Mouse (Mus musculus): ENCODE measurements at regions not wholly inside any gene's neighbourhood (a gene's known extent, or its start where the extent isn't known, plus 50 kb on each side); places are given as distances from the start of the nearest gene placed in this dataset.

GRCm38 (mm10) chr14:24822876-24823567 lies 336.1 kb downstream of the Rps24 start:
- Histone ChIP-seq H3K27me3 (ENCODE audit: control insufficient read depth, insufficient read depth, low read length) (no peaks in the 10 kb centered on the region), H3K4me3 (ENCODE audit: control insufficient read depth in 1 of 2, insufficient read depth in 1 of 2, low read depth in 1 of 2, low read length in 2 of 2) (no peak overlapping the region), H3K36me3 (ENCODE audit: control insufficient read depth, insufficient read depth, low read length) (no peaks in the 10 kb centered on the region), H3K4me1 (ENCODE audit: control insufficient read depth in 2 of 2, insufficient read depth in 2 of 2, low read length in 2 of 2) (peaks cover 11 to 19% of the 10 kb centered on the region in 2 experiments), H3K9me3 (ENCODE audit: control insufficient read depth, low read length) (no peaks in the 10 kb centered on the region), H3K27ac (replicated peaks in 1 of 2; ENCODE audit: control insufficient read depth in 1 of 2, insufficient read depth in 1 of 2, low read depth in 2 of 2, low read length in 2 of 2) (no peak overlapping the region), H3K9ac (ENCODE audit: low read length) (no peak overlapping the region), H3K4me2 (ENCODE audit: low read length) (no peak overlapping the region)
- 72% methylated on average over 13 of the region's 13 CpGs for whole genome bisulfite sequencing
- ATAC-seq (ENCODE audit: insufficient number of reproducible peaks, insufficient read depth, low FRiP score, low read depth), result no peak

DNA sequence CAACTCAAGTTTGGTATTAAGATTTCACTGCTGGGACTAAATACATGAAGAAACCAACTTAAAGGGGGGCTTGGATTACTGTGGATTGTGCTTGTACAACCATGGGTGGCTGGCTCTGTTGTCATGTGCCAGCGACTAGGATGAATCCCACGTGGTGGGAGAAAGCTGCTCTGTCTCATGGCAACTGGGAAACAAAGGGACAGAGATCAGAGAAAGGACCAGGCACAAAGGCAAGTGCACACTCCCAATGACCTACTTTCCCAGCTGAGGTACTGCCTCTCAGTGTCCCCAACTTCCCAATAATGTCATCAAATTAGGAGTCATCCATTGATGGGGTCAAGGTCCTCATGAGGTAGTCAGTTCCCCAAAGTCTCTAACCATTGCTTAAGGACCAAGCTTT lies 337.4 kb downstream of the Rps24 start:
- H3K9me3 ChIP-seq (ENCODE audit: control insufficient read depth, low read length), result no peaks in the 10 kb centered on the region
- no peaks in the 10 kb centered on the region for H3K27me3 ChIP-seq (ENCODE audit: control insufficient read depth, insufficient read depth, low read length)
- WGBS, result 69% methylated on average over 2 of the region's 2 CpGs
- no peak overlapping the region for H3K4me3 ChIP-seq (ENCODE audit: control insufficient read depth in 1 of 2, insufficient read depth in 1 of 2, low read depth in 1 of 2, low read length in 2 of 2)
- H3K4me2 ChIP-seq (ENCODE audit: low read length), result no peak overlapping the region
- H3K4me1 ChIP-seq (ENCODE audit: control insufficient read depth in 2 of 2, insufficient read depth in 2 of 2, low read length in 2 of 2), result peaks cover 17 to 31% of the 10 kb centered on the region in 2 experiments
- no peaks in the 10 kb centered on the region for H3K36me3 ChIP-seq (ENCODE audit: control insufficient read depth, insufficient read depth, low read length)
- H3K9ac ChIP-seq (ENCODE audit: low read length), result no peak overlapping the region
- H3K27ac ChIP-seq (replicated peaks in 1 of 2; ENCODE audit: control insufficient read depth in 1 of 2, insufficient read depth in 1 of 2, low read depth in 2 of 2, low read length in 2 of 2), result no peak overlapping the region
- ATAC-seq (ENCODE audit: insufficient number of reproducible peaks, insufficient read depth, low FRiP score, low read depth), result no peak

GRCm38 (mm10) chr14:24825722-24826386 lies 338.9 kb downstream of the Rps24 start:
- Histone ChIP-seq H3K9me3 (ENCODE audit: control insufficient read depth, low read length) (no peaks in the 10 kb centered on the region), H3K27ac (replicated peaks in 1 of 2; ENCODE audit: control insufficient read depth in 1 of 2, insufficient read depth in 1 of 2, low read depth in 2 of 2, low read length in 2 of 2) (no peak overlapping the region)
- WGBS, result 72% methylated on average over 11 of the region's 11 CpGs

DNA sequence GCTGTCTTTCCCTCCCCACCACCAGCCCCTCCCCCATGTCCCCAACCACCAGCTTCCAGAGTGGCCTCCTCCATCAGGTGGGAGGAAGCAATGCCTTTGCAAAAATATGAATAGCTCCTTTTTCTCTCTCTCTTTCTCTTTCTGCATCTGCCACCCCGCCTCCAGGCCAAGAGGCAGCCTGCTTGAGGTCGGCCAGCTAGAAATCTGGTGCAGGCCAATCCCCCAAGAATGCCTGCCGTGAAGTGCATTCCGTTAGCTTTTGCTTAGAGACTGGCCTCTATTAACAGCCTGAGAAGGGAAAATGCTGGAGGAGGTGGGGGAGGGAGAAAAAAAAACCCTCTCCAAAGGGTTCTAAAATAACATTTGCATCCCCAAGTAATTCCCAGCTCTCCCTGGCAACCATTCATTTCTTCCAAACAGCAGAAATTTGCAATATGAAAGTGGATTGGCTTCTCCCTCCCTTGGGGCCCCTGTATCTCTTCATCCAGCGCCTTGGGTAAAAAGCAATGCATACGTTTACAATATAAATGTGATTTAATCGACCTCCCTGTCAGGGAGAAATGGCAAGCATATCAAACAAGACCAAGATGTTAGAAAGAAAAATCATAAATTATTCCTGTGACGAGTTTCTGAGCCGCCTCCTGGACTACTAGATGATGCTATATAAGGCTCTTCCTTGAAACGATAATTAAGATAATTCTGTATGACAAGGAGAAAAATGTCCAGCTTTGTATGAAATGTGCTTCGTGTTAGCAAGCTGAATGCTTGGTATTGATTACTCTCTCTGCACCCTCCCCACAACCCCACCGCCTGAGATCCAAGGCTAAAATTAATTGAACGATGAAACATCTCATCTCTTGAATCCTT lies 339.8 kb downstream of the Rps24 start:
- 51% methylated on average over 13 of the region's 13 CpGs for WGBS
- Histone ChIP-seq H3K9ac (ENCODE audit: low read length) (no peak overlapping the region), H3K4me1 (ENCODE audit: control insufficient read depth in 2 of 2, insufficient read depth in 2 of 2, low read length in 2 of 2) (peaks cover 17 to 31% of the 10 kb centered on the region in 2 experiments), H3K9me3 (ENCODE audit: control insufficient read depth, low read length) (no peaks in the 10 kb centered on the region), H3K4me3 (ENCODE audit: control insufficient read depth in 1 of 2, insufficient read depth in 1 of 2, low read depth in 1 of 2, low read length in 2 of 2) (no peak overlapping the region), H3K27me3 (ENCODE audit: control insufficient read depth, insufficient read depth, low read length) (no peaks in the 10 kb centered on the region), H3K36me3 (ENCODE audit: control insufficient read depth, insufficient read depth, low read length) (no peaks in the 10 kb centered on the region), H3K4me2 (ENCODE audit: low read length) (no peak overlapping the region), H3K27ac (replicated peaks in 1 of 2; ENCODE audit: control insufficient read depth in 1 of 2, insufficient read depth in 1 of 2, low read depth in 2 of 2, low read length in 2 of 2) (no peak overlapping the region)
- no peak for ATAC-seq (ENCODE audit: insufficient number of reproducible peaks, insufficient read depth, low FRiP score, low read depth)

More at GRCm38 (mm10) chr14:24825722-24826386, 338.9 kb downstream of the Rps24 start:
- ATAC-seq (ENCODE audit: insufficient number of reproducible peaks, insufficient read depth, low FRiP score, low read depth), result no peak
- Histone ChIP-seq H3K4me1 (ENCODE audit: control insufficient read depth in 2 of 2, insufficient read depth in 2 of 2, low read length in 2 of 2) (peaks cover 17 to 31% of the 10 kb centered on the region in 2 experiments), H3K9ac (ENCODE audit: low read length) (no peak overlapping the region), H3K36me3 (ENCODE audit: control insufficient read depth, insufficient read depth, low read length) (no peaks in the 10 kb centered on the region), H3K4me3 (ENCODE audit: control insufficient read depth in 1 of 2, insufficient read depth in 1 of 2, low read depth in 1 of 2, low read length in 2 of 2) (no peak overlapping the region), H3K27me3 (ENCODE audit: control insufficient read depth, insufficient read depth, low read length) (no peaks in the 10 kb centered on the region), H3K4me2 (ENCODE audit: low read length) (no peak overlapping the region)

GRCm38 (mm10) chr14:24827381-24828031 lies 340.6 kb downstream of the Rps24 start:
- H3K36me3 ChIP-seq (ENCODE audit: control insufficient read depth, insufficient read depth, low read length), result no peaks in the 10 kb centered on the region
- H3K9me3 ChIP-seq (ENCODE audit: control insufficient read depth, low read length), result no peaks in the 10 kb centered on the region
- H3K4me1 ChIP-seq (ENCODE audit: control insufficient read depth in 2 of 2, insufficient read depth in 2 of 2, low read length in 2 of 2), result peaks cover 17 to 31% of the 10 kb centered on the region in 2 experiments
- WGBS, result 29% methylated on average over 8 of the region's 8 CpGs
- no peak for ATAC-seq (ENCODE audit: insufficient number of reproducible peaks, insufficient read depth, low FRiP score, low read depth)
- H3K27me3 ChIP-seq (ENCODE audit: control insufficient read depth, insufficient read depth, low read length), result no peaks in the 10 kb centered on the region
- H3K9ac ChIP-seq (ENCODE audit: low read length), result no peak overlapping the region
- H3K27ac ChIP-seq (replicated peaks in 1 of 2; ENCODE audit: control insufficient read depth in 1 of 2, insufficient read depth in 1 of 2, low read depth in 2 of 2, low read length in 2 of 2), result 0 out of 4 replicates have a peak overlapping the region, but pooled peaks have one; percentile 34 to 50
- no peak overlapping the region for H3K4me3 ChIP-seq (ENCODE audit: control insufficient read depth in 1 of 2, insufficient read depth in 1 of 2, low read depth in 1 of 2, low read length in 2 of 2)
- H3K4me2 ChIP-seq (ENCODE audit: low read length), result no peak overlapping the region

DNA sequence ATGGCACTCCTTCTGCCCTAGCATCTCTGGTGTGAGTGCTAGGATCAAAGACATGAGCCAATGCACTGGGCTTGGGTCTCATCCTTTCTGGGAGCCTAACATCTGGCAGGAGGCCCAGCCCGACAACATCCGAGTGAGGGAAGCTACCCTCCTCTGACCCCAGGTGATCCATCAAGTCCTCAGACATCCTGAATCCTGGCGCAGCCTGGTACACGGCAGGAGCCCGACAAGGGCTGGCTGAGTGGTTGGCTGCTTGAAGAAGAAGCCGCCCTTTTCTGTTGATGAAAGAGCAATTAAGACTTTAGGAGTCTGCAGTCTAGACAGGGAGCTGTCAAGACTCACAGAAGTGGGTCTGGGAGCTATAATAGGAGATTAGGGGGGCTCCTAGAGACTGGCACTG lies 342.1 kb downstream of the Rps24 start:
- Histone ChIP-seq H3K4me3 (ENCODE audit: control insufficient read depth in 1 of 2, insufficient read depth in 1 of 2, low read depth in 1 of 2, low read length in 2 of 2) (no peak overlapping the region), H3K9me3 (ENCODE audit: control insufficient read depth, low read length) (no peaks in the 10 kb centered on the region), H3K4me2 (ENCODE audit: low read length) (no peak overlapping the region), H3K4me1 (ENCODE audit: control insufficient read depth in 2 of 2, insufficient read depth in 2 of 2, low read length in 2 of 2) (peaks cover 17 to 31% of the 10 kb centered on the region in 2 experiments), H3K27ac (replicated peaks in 1 of 2; ENCODE audit: control insufficient read depth in 1 of 2, insufficient read depth in 1 of 2, low read depth in 2 of 2, low read length in 2 of 2) (no peak overlapping the region), H3K9ac (ENCODE audit: low read length) (no peak overlapping the region), H3K36me3 (ENCODE audit: control insufficient read depth, insufficient read depth, low read length) (no peaks in the 10 kb centered on the region), H3K27me3 (ENCODE audit: control insufficient read depth, insufficient read depth, low read length) (no peaks in the 10 kb centered on the region)
- ATAC-seq (ENCODE audit: insufficient number of reproducible peaks, insufficient read depth, low FRiP score, low read depth), result no peak
- WGBS, result 43% methylated on average over 6 of the region's 6 CpGs

DNA sequence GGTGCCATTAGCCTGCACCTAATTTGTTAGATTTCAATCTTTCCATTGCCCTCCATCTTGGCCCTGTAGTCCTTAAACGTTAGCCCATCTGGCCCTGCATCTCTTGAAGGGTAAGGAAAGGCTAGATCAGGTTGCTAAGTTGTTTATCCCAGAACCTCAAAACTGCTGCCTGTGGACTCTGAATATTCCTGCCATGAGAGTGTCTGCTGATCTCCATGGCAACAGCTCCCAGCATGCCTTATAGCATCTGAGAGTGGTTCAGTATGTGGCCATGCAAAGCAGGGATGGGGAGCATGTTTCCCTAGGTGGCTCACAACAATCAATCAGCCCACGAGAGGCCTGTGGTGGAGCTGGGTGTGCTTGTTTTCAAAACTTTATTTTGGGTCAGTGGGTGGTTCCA lies 346.3 kb downstream of the Rps24 start:
- WGBS, result 39% methylated on average over 2 of the region's 2 CpGs
- no peak overlapping the region for H3K27ac ChIP-seq (replicated peaks in 1 of 2; ENCODE audit: control insufficient read depth in 1 of 2, insufficient read depth in 1 of 2, low read depth in 2 of 2, low read length in 2 of 2)
- H3K9me3 ChIP-seq (ENCODE audit: control insufficient read depth, low read length), result no peaks in the 10 kb centered on the region; the same call in 1 of the 2 replicates
- H3K36me3 ChIP-seq (ENCODE audit: control insufficient read depth, insufficient read depth, low read length), result no peaks in the 10 kb centered on the region
- ATAC-seq (ENCODE audit: insufficient number of reproducible peaks, insufficient read depth, low FRiP score, low read depth), result no peak
- H3K4me1 ChIP-seq (ENCODE audit: control insufficient read depth in 2 of 2, insufficient read depth in 2 of 2, low read length in 2 of 2), result peaks cover 5 to 11% of the 10 kb centered on the region in 2 experiments; a peak in 3 of 4 replicates
- H3K9ac ChIP-seq (ENCODE audit: low read length), result no peak overlapping the region
- H3K4me2 ChIP-seq (ENCODE audit: low read length), result no peak overlapping the region
- H3K4me3 ChIP-seq (ENCODE audit: control insufficient read depth in 1 of 2, insufficient read depth in 1 of 2, low read depth in 1 of 2, low read length in 2 of 2), result no peak overlapping the region
- H3K27me3 ChIP-seq (ENCODE audit: control insufficient read depth, insufficient read depth, low read length), result no peaks in the 10 kb centered on the region
